In the genomic region with DNA sequence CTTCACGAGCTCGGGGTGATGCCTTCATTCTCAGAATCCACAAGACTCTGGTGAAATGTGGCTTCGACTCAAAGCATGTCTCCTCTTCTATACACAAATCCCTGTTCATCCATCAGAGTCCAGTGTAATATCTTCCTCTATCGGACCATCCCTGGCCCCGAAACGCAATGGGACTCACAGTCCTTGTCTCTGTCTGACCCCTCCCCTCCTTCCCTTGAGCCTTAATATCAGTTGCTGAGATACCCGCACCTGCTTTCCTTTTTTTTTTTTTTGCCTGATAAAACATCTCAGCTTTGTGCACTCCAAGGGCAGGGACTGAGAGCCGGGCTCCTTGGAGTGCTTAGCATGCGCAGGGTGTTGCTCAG, we compare ENCODE assay signal across 8 mouse cellular contexts. TPM values are rescaled to one million over a fixed set of nuclear protein-coding genes. Genes with fewer than 3 reads are reported as not detected.
DNase-seq lines count a peak whose midpoint lies in the region; ATAC-seq lines count a peak whose summit lies in the region.

No protein-coding gene starts in this region.

- peak overlapping the region; percentile 73 for H3K4me3 ChIP-seq in heart, embryonic 13.5 days
- peak overlapping the region; percentile 72 for H3K4me3 ChIP-seq in hindbrain, embryonic 11.5 days (ENCODE audit: low read depth, low read length)
- H3K4me3 ChIP-seq in midbrain, embryonic 11.5 days (ENCODE audit: low read depth, low read length), result peak overlapping the region; percentile 67

- H3K4me1 ChIP-seq in heart, embryonic 13.5 days, result peaks cover 40% of the 10 kb centered on the region
- 0 out of 2 replicates have a peak, but pooled peaks cover 4% of the 10 kb centered on the region for H3K4me1 ChIP-seq in hindbrain, embryonic 11.5 days (replicated peaks; ENCODE audit: control insufficient read depth, insufficient read depth, low read length)
- peaks cover 6% of the 10 kb centered on the region for H3K4me1 ChIP-seq in midbrain, embryonic 11.5 days (ENCODE audit: control insufficient read depth, insufficient read depth, low read length)

- H3K27me3 ChIP-seq in heart, embryonic 13.5 days (replicated peaks), result peaks cover 55% of the 10 kb centered on the region
- H3K27me3 ChIP-seq in hindbrain, embryonic 11.5 days (ENCODE audit: control insufficient read depth, insufficient read depth, low read length), result peaks cover 5% of the 10 kb centered on the region
- peaks cover 9% of the 10 kb centered on the region for H3K27me3 ChIP-seq in midbrain, embryonic 11.5 days (ENCODE audit: control insufficient read depth, insufficient read depth, low read length)

- no peak for DNase-seq in heart, adult 9 months (ENCODE audit: low spot score in 2 of 2)
- DNase-seq in NIH3T3 (ENCODE audit: low read depth), result peak; percentile 31
- peak; percentile 28 for DNase-seq in hindbrain, embryonic 11.5 days (ENCODE audit: low spot score)
- peak; percentile 93 for DNase-seq in midbrain, embryonic 11.5 days (ENCODE audit: low spot score, missing footprints)
- DNase-seq in urinary bladder, adult 18-20 months (ENCODE audit: low spot score in 2 of 2), result no peak
- DNase-seq in cerebellum, adult 11-12 months, result no peak

- H3K9ac ChIP-seq in heart, embryonic 13.5 days, result peak overlapping the region; percentile 88
- peak overlapping the region; percentile 80 for H3K9ac ChIP-seq in hindbrain, embryonic 11.5 days (ENCODE audit: low read depth, low read length)
- peak overlapping the region; percentile 85 for H3K9ac ChIP-seq in midbrain, embryonic 11.5 days (ENCODE audit: low read length)

- no peaks in the 10 kb centered on the region for H3K36me3 ChIP-seq in heart, embryonic 13.5 days
- no peaks in the 10 kb centered on the region for H3K36me3 ChIP-seq in hindbrain, embryonic 11.5 days (ENCODE audit: control insufficient read depth, insufficient read depth, low read length)
- H3K36me3 ChIP-seq in midbrain, embryonic 11.5 days (ENCODE audit: control insufficient read depth, insufficient read depth, low read length), result no peaks in the 10 kb centered on the region

- H3K4me2 ChIP-seq in heart, embryonic 13.5 days, result peak overlapping the region; percentile 94
- peak overlapping the region; percentile 94 for H3K4me2 ChIP-seq in hindbrain, embryonic 11.5 days (replicated peaks; ENCODE audit: low read depth, low read length)
- H3K4me2 ChIP-seq in midbrain, embryonic 11.5 days, result peak overlapping the region; percentile 93

- WGBS in heart, embryonic 13.5 days, result 12% methylated on average over 9 of the region's 9 CpGs
- WGBS in hindbrain, embryonic 11.5 days, result 9% methylated on average over 9 of the region's 9 CpGs
- WGBS in midbrain, embryonic 11.5 days, result 8% methylated on average over 9 of the region's 9 CpGs

- ATAC-seq in heart, embryonic 13.5 days (ENCODE audit: extremely low read depth, insufficient number of reproducible peaks, low FRiP score, low TSS enrichment), result no peak
- ATAC-seq in hindbrain, embryonic 11.5 days (ENCODE audit: low FRiP score), result peak; percentile 45; the same call in 1 of the 2 replicates
- ATAC-seq in midbrain, embryonic 11.5 days (ENCODE audit: low FRiP score), result peak; percentile 17; the same call in 1 of the 2 replicates
- no peak for ATAC-seq in erythroid progenitor cell, adult 5-6 weeks (replicated peaks; ENCODE audit: low FRiP score, poor library complexity, severe bottlenecking)

- 0 out of 2 replicates have a peak overlapping the region, but pooled peaks have one; percentile 46 for H3K27ac ChIP-seq in heart, embryonic 13.5 days (replicated peaks)
- H3K27ac ChIP-seq in hindbrain, embryonic 11.5 days (ENCODE audit: low read depth, low read length), result no peak overlapping the region
- no peak overlapping the region for H3K27ac ChIP-seq in midbrain, embryonic 11.5 days (ENCODE audit: low read depth, low read length)

- no peaks in the 10 kb centered on the region for H3K9me3 ChIP-seq in heart, embryonic 13.5 days
- H3K9me3 ChIP-seq in hindbrain, embryonic 11.5 days (ENCODE audit: control insufficient read depth, low read length), result no peaks in the 10 kb centered on the region
- no peaks in the 10 kb centered on the region for H3K9me3 ChIP-seq in midbrain, embryonic 11.5 days (ENCODE audit: control insufficient read depth, low read length)

RNA-seq across cellular contexts. Expression of a gene that starts 0.7 kb away (rescaled TPM):
- 7.4 TPM in 2 replicates for polyA plus RNA-seq in heart, embryonic 13.5 days (2015; fragmentation: Nextera tagmentation; extraction: Ambion mirVana)
- polyA plus RNA-seq in hindbrain, embryonic 11.5 days (2014; fragmentation: Nextera tagmentation; extraction: Ambion mirVana), result 10.8 and 12.5 TPM in 2 replicates
- 11.5 and 14.4 TPM in 2 replicates for polyA plus RNA-seq in midbrain, embryonic 11.5 days (2014; fragmentation: Nextera tagmentation; extraction: Ambion mirVana)
- total RNA-seq in erythroid progenitor cell, adult 5-6 weeks (2015; ENCODE audit: low replicate concordance), result 3.4 TPM in 1 of 2 replicates, not detected in the other
- not detected in 2 replicates for total RNA-seq in erythroid progenitor cell, adult 5-6 weeks (2017; ENCODE audit: low replicate concordance)

RNA-seq across cellular contexts. Expression of a gene that starts 28.9 kb away (rescaled TPM):
- polyA plus RNA-seq in heart, embryonic 13.5 days (2015; fragmentation: Nextera tagmentation; extraction: Ambion mirVana), result 147 and 167 TPM in 2 replicates
- 119 and 128 TPM in 2 replicates for polyA plus RNA-seq in hindbrain, embryonic 11.5 days (2014; fragmentation: Nextera tagmentation; extraction: Ambion mirVana)
- 131 and 141 TPM in 2 replicates for polyA plus RNA-seq in midbrain, embryonic 11.5 days (2014; fragmentation: Nextera tagmentation; extraction: Ambion mirVana)
- 29.2 and 36.9 TPM in 2 replicates for total RNA-seq in erythroid progenitor cell, adult 5-6 weeks (2015; ENCODE audit: low replicate concordance)
- 25.0 and 34.1 TPM in 2 replicates for total RNA-seq in erythroid progenitor cell, adult 5-6 weeks (2017; ENCODE audit: low replicate concordance)

Comparison
In these comparisons a context has a peak if more than half of its experiments do, and no peak if none do; other contexts are left out.
1. ATAC-seq: peak in hindbrain, embryonic 11.5 days (single experiment) and midbrain, embryonic 11.5 days (single experiment); none in heart, embryonic 13.5 days (single experiment) and erythroid progenitor cell, adult 5-6 weeks (single experiment).
2. DNase-seq: peak in NIH3T3 (single experiment), hindbrain, embryonic 11.5 days (single experiment) and midbrain, embryonic 11.5 days (single experiment); none in heart, adult 9 months (0 of 2), urinary bladder, adult 18-20 months (0 of 2) and cerebellum, adult 11-12 months (single experiment).
3. Peak in every context shown above with its lines, with median percentiles within 50 percentile points of each other: H3K4me2 ChIP-seq, H3K4me3 ChIP-seq and H3K9ac ChIP-seq.